Mouse (Mus musculus): ENCODE measurements at regions not wholly inside any gene's neighbourhood (a gene's known extent, or its start where the extent isn't known, plus 50 kb on each side); places are given as distances from the start of the nearest gene placed in this dataset.
"Not testable (repeated sequence)": the region's sequence is repeated elsewhere in the genome, so short reads cannot be mapped to it uniquely, and the experiment has no call there.

DNA sequence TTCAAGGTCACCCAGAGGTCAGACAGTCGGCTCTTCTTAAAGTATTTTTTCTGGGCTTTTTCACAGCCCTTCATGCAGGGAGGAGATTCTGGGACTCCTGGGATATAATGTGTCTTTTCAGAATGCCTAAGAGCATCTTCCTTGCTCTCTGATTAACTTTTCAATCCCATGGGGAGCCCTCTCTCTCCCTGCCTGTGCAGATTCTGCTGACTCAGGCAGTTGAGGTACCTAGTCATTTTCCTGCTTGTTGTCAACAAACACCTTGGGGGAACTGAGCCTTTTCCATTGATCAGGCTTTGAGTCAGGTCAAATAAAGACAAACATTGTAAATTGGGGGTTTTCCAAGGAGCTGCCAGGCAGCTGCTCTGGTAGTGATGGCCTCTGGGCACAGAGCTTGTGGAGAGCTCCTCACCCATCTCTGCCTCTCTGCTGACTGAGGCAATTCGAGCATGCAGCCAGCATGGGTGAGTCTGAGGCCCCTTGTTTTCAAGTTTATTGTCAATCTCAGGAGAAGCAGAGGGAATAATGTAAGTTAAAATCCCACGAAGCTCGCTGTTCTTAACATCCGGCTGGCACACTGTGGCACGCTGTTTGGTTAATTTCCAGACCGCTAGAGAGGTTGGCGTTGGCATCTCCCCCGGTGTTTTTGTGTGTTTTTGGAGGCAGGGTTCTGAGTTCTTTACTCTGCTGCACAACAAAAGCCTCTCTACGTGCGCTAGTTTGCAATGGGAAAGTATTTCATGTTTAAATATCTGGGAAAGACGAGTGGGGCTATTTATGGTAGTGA is 159.8 kb upstream of the Trpc7 start:
- DNase-seq (ENCODE audit: low read depth, low spot score) = peak; percentile 25

- no peak for DNase-seq (ENCODE audit: low read depth, low spot score)
These were observed 157.6 kb upstream of the Trpc7 start for GRCm38 (mm10) chr13:57053361-57053760.

GRCm38 (mm10) chr13:57046130-57046529 is 150.3 kb upstream of the Trpc7 start:
- DNase-seq (ENCODE audit: low read depth, low spot score) = not testable (repeated sequence)

GRCm38 (mm10) chr13:57044455-57044854 is 148.7 kb upstream of the Trpc7 start:
- no peak for DNase-seq (ENCODE audit: low read depth, low spot score)

- no peak for DNase-seq (ENCODE audit: low read depth, low spot score)
These were observed 147.7 kb upstream of the Trpc7 start for GRCm38 (mm10) chr13:57043316-57043974.

DNA sequence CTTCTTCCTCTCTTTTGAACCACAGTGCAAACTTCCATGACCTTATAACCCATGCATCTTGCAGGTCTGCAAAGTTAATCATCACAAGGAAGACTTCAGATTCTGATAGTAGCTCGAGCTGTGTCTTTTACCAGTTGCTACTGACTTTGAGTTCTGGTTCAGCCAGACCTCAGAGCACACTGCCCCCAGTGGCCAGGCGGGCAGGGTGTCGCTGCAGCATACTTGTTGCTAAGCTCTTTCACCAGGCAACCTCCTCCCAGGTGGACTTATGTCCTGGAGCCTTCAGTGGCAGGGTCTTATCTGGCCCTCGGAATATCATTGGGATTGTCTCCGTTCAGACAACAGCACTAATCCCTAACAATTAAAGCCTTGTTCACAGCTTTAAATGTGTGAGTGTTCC is 146.7 kb upstream of the Trpc7 start:
- no peak for DNase-seq (ENCODE audit: low read depth, low spot score)

DNA sequence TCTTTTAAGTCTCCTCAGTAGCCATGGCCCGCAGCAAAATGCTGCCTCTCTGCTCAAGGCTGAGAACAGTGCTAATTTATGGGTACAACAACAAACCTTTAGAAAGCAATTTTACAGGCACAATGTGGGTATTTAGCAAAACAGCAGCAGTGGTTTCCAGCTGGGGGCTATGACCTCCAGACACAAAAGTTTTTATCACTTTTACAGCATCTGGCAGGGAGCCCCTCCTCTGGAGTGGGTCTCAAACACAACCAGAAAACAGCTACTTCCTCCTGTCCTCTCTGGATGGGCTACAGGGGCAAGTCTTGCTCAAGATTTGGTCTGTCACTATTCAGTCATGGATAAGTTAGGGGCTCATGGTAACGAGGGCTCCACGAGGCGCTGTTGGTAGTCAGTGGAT is 137.1 kb upstream of the Trpc7 start:
- DNase-seq (ENCODE audit: low read depth, low spot score) = peak; percentile 74

DNA sequence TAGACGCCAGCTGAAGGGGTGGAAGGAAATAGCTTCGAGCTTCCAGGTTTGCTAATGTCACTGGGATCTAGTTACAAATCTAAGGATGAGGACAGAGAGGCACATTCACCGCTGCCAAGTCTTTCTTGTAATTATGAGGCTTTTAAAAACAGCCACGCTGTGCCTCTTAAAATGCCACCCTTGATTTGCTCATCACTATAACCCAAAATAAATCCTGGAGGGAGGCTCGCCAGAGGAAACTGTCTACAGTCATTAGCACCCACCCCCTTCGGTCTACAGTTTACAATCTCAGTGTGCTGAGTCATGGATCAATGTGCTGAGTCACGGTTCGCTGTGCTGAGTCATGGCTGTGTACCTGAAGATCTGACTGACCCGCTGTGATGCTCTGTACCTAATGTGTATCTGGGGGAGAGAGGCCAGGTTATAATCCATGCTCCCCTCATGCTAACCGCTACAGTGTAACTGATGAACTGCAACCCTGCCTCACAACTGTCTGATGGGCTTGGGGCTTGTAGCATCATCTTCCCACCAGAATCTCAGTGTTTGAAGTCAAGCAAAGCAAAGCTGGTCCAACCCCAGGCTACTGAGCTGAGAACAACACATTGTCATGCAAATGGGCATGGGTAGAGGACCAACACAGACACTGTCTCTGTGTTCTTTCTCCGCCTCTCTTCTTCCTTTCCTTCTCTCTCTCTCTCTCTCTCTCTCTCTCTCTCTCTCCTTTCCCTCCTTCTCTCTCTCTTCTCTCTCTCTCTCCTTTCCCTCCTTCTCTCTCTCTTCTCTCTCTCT is 122.0 kb upstream of the Trpc7 start:
- peak; percentile 25 for DNase-seq (ENCODE audit: low read depth, low spot score)

- DNase-seq (ENCODE audit: low read depth, low spot score) = no peak
These were observed 120.9 kb upstream of the Trpc7 start for GRCm38 (mm10) chr13:57016465-57017272.

- not testable (repeated sequence) for DNase-seq (ENCODE audit: low read depth, low spot score)
These were observed 111.4 kb upstream of the Trpc7 start for GRCm38 (mm10) chr13:57007236-57007635.

- DNase-seq (ENCODE audit: low read depth, low spot score) = no peak
These were observed 107.9 kb upstream of the Trpc7 start for GRCm38 (mm10) chr13:57003565-57004132.

DNA sequence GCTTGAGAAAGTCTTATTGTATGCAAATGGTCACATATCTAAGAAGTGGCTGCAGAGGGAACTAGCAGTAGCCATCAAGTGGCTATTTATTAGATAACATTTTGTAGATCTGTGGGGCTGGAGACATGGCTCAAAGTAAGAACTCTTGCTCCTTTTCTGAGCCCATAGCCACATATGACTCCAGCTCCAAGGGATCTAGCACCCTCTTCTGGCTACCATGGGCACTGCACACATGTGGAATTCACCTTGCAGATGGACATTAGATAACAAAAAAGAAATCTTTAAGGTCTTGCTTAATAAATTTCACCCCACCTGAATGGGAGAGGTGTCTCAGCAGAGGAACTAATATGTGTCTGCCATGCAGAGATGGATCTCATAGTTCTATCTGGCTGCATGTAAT is 96.2 kb upstream of the Trpc7 start:
- DNase-seq (ENCODE audit: low read depth, low spot score) = no peak

- no peak for DNase-seq (ENCODE audit: low read depth, low spot score)
These were observed 78.3 kb upstream of the Trpc7 start for GRCm38 (mm10) chr13:56974063-56974462.

DNA sequence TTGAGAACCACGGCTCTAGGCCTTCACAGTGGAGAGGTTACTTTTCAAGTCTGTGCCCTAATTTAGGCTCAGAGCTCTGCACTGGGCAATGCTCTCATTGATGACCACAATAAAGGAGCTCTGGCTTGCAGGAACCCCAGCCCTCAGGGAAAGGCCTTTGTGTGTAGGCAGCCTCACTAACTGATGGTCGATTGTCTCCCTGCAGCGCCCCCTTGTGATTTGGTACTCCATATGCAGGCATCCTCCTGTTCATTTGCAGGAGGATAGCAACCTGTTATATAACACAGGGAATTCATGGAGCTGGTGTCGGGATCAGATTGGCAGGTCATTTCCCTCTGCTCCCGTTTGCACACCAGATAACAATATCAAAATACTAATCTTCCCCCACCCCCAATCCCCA is 59.6 kb upstream of the Trpc7 start:
- DNase-seq (ENCODE audit: low read depth, low spot score) = no peak

GRCm38 (mm10) chr13:56948086-56948485 is 52.3 kb upstream of the Trpc7 start:
- DNase-seq (ENCODE audit: low read depth, low spot score) = no peak

- no peak for DNase-seq (ENCODE audit: low read depth, low spot score)
These were observed 51.5 kb upstream of the Trpc7 start for GRCm38 (mm10) chr13:56947266-56947665.
